Mouse (Mus musculus) lung, adult 2 months (tissue): ENCODE measurements around the gene Bysl. TPM values are rescaled to one million over a fixed set of nuclear protein-coding genes. Genes with fewer than 3 reads are reported as not detected.
"Not testable (repeated sequence)": the region's sequence is repeated elsewhere in the genome, so short reads cannot be mapped to it uniquely, and the experiment has no call there.

Source experiments
- DNase-seq: peaks from one replicate; pipeline ENCODE4 v3.0.0; 2022
- H3K4me1 ChIP-seq: fragments of 200-500 bp; 2 replicates; pipeline ENCODE4 v1.6.1; 2011; ENCODE audit warnings: low read length; ENCODE audit not compliant: control insufficient read depth, insufficient read depth
- H3K4me3 ChIP-seq: fragments of 200-500 bp; replicated peaks from 2 replicates; pipeline ENCODE3; 2011; ENCODE audit warnings: low read depth, mild to moderate bottlenecking, control low read depth, low read length; ENCODE audit errors: extremely low read depth
- CTCF ChIP-seq: fragments of 200-500 bp; IDR thresholded peaks from 2 replicates; pipeline ENCODE4 v1.5.1; 2011; ENCODE audit warnings: mild to moderate bottlenecking, low read length, control low read depth; ENCODE audit not compliant: insufficient read depth
- POLR2A ChIP-seq: fragments of 200-500 bp; IDR thresholded peaks from 2 replicates; pipeline ENCODE4 v1.6.1; 2011; ENCODE audit warnings: low read depth, mild to moderate bottlenecking, control low read depth, low read length, borderline replicate concordance; ENCODE audit errors: extremely low read depth
- WGBS: fragments of 180-500 bp; shearing (Covaris S2); methylation state at CpG from one replicate; pipeline ENCODE4 v1.1.7; 2018; 5-methylcytosine and 5-hydroxymethylcytosine counted together
- polyA plus RNA-seq: library from polyadenylated mRNA; depleted of rRNA; stranded (reverse); fragments of >200 nt; gene quantifications from 2 replicates; pipeline ENCODE4 v1.2.3, GENCODE M21; 2012

Gene Bysl
- polyA plus RNA-seq, 1 experiment, result 9.8 TPM

GRCm38 (mm10) chr17:47602289-47602688, 9.0 kb downstream of the Bysl start:
- DNase-seq, result no peak
- WGBS, result 89% methylated on average over 11 of the region's 11 CpGs
- TF ChIP-seq POLR2A, result no peak
- Histone ChIP-seq H3K4me1 (peaks cover 19% of the 10 kb centered on the region), H3K4me3 (no peak overlapping the region)

GRCm38 (mm10) chr17:47601389-47601755, 9.9 kb downstream of the Bysl start:
- no peak for DNase-seq
- Histone ChIP-seq H3K4me1 (peaks cover 28% of the 10 kb centered on the region), H3K4me3 (no peak overlapping the region)
- TF ChIP-seq POLR2A (no peak), CTCF (no peak)
- 91% methylated on average over 10 of the region's 10 CpGs for WGBS

- Histone ChIP-seq H3K4me1 (peaks cover 34% of the 10 kb centered on the region), H3K4me3 (no peak overlapping the region)
- WGBS, result 64% methylated on average over 13 of the region's 13 CpGs
- no peak for TF ChIP-seq CTCF
- no peak for TF ChIP-seq POLR2A
- no peak for DNase-seq
Measured at GRCm38 (mm10) chr17:47600601-47601388, 10.5 kb downstream of the Bysl start.

GRCm38 (mm10) chr17:47599511-47600297, 11.6 kb downstream of the Bysl start:
- TF ChIP-seq POLR2A (no peak), CTCF (no peak)
- no peak for DNase-seq
- 53% methylated on average over 11 of the region's 11 CpGs for WGBS
- peaks cover 43% of the 10 kb centered on the region for H3K4me1 ChIP-seq
- no peak overlapping the region for H3K4me3 ChIP-seq

- DNase-seq, H3K4me3 ChIP-seq: not testable (repeated sequence)
- peaks cover 43% of the 10 kb centered on the region for H3K4me1 ChIP-seq
- WGBS, result 70% methylated on average over 10 of the region's 10 CpGs
Measured at GRCm38 (mm10) chr17:47598580-47599304, 12.6 kb downstream of the Bysl start.

GRCm38 (mm10) chr17:47597838-47598579, 13.3 kb downstream of the Bysl start:
- Histone ChIP-seq H3K4me3 (no peak overlapping the region), H3K4me1 (peaks cover 43% of the 10 kb centered on the region)
- peak; percentile 41 for DNase-seq
- 15% methylated on average over 10 of the region's 10 CpGs for WGBS
- TF ChIP-seq CTCF (peak; percentile 48), POLR2A (no peak)

- WGBS, result 44% methylated on average over 13 of the region's 13 CpGs
- DNase-seq, result no peak
- Histone ChIP-seq H3K4me1 (peaks cover 43% of the 10 kb centered on the region), H3K4me3 (no peak overlapping the region)
- TF ChIP-seq CTCF, result no peak
- TF ChIP-seq POLR2A, result no peak
Measured at GRCm38 (mm10) chr17:47597261-47597660, 14.0 kb downstream of the Bysl start.

- H3K4me3 ChIP-seq, result no peak overlapping the region
- WGBS, result 35% methylated on average over 5 of the region's 5 CpGs
Measured at GRCm38 (mm10) chr17:47596839-47597164, 14.5 kb downstream of the Bysl start.

GRCm38 (mm10) chr17:47596162-47596838, 15.0 kb downstream of the Bysl start:
- DNase-seq, result peak; percentile 25
- TF ChIP-seq CTCF (no peak), POLR2A (no peak)
- no peak overlapping the region for H3K4me3 ChIP-seq
- peaks cover 43% of the 10 kb centered on the region for H3K4me1 ChIP-seq
- WGBS, result 43% methylated on average over 6 of the region's 6 CpGs

More at GRCm38 (mm10) chr17:47596839-47597164, 14.5 kb downstream of the Bysl start:
- H3K4me1 ChIP-seq, result peaks cover 43% of the 10 kb centered on the region
- TF ChIP-seq CTCF (no peak), POLR2A (no peak)
- DNase-seq, result no peak
